Comparison of ENCODE assay signal across 8 mouse cellular contexts in genomic region chr7:78766019-78766683, GRCm38 (mm10). TPM values are rescaled to one million over a fixed set of nuclear protein-coding genes. Genes with fewer than 3 reads are reported as not detected.
A peak's percentile ranks its signal among the peaks of the same experiment; 100 is the strongest.
DNase-seq lines count a peak whose midpoint lies in the region; ATAC-seq lines count a peak whose summit lies in the region.

No protein-coding gene starts in this region.

- no peak overlapping the region for H3K4me2 ChIP-seq in heart, embryonic 11.5 days
- H3K4me2 ChIP-seq in limb, embryonic 13.5 days (replicated peaks): peak overlapping the region; percentile 21; the same call in 1 of the 2 replicates
- H3K4me2 ChIP-seq in stomach, embryonic 14.5 days (replicated peaks; ENCODE audit: low read depth, low read length): 0 out of 2 replicates have a peak overlapping the region, but pooled peaks have one; percentile 5

- ATAC-seq in heart, embryonic 11.5 days (replicated peaks; ENCODE audit: insufficient number of reproducible peaks, low FRiP score, low TSS enrichment): no peak; the same call in 1 of the 2 replicates
- ATAC-seq in limb, embryonic 13.5 days (ENCODE audit: low FRiP score, low read depth): peak; percentile 44; the same call in 1 of the 2 replicates
- ATAC-seq in stomach, embryonic 14.5 days (ENCODE audit: insufficient number of reproducible peaks, insufficient read depth, low FRiP score, low read depth): peak; percentile 35; the same call in 1 of the 2 replicates

- H3K9me3 ChIP-seq in heart, embryonic 11.5 days (replicated peaks; ENCODE audit: control insufficient read depth, low read length): no peaks in the 10 kb centered on the region
- no peaks in the 10 kb centered on the region for H3K9me3 ChIP-seq in limb, embryonic 13.5 days
- no peaks in the 10 kb centered on the region for H3K9me3 ChIP-seq in stomach, embryonic 14.5 days (ENCODE audit: control insufficient read depth, low read depth, low read length)

- H3K4me3 ChIP-seq in heart, embryonic 11.5 days (ENCODE audit: low read depth, low read length): no peak overlapping the region
- no peak overlapping the region for H3K4me3 ChIP-seq in limb, embryonic 13.5 days
- H3K4me3 ChIP-seq in stomach, embryonic 14.5 days (ENCODE audit: low read depth, low read length): no peak overlapping the region

- H3K4me1 ChIP-seq in heart, embryonic 11.5 days (ENCODE audit: control insufficient read depth, insufficient read depth, low read length): no peaks in the 10 kb centered on the region
- H3K4me1 ChIP-seq in limb, embryonic 13.5 days: no peaks in the 10 kb centered on the region
- H3K4me1 ChIP-seq in stomach, embryonic 14.5 days (ENCODE audit: control insufficient read depth, insufficient read depth, low read length): no peaks in the 10 kb centered on the region

- peaks cover 2% of the 10 kb centered on the region; the same call in 1 of the 2 replicates for H3K27me3 ChIP-seq in heart, embryonic 11.5 days (ENCODE audit: control insufficient read depth, insufficient read depth, low read length)
- H3K27me3 ChIP-seq in limb, embryonic 13.5 days: peaks cover 18% of the 10 kb centered on the region; the same call in 1 of the 2 replicates
- no peaks in the 10 kb centered on the region for H3K27me3 ChIP-seq in stomach, embryonic 14.5 days (ENCODE audit: control insufficient read depth, insufficient read depth, low read length)

- H3K9ac ChIP-seq in heart, embryonic 11.5 days (ENCODE audit: low read depth, low read length): no peak overlapping the region
- H3K9ac ChIP-seq in limb, embryonic 13.5 days: no peak overlapping the region
- H3K9ac ChIP-seq in stomach, embryonic 14.5 days (replicated peaks; ENCODE audit: low read depth, low read length): no peak overlapping the region

- no peak overlapping the region for H3K27ac ChIP-seq in heart, embryonic 11.5 days (ENCODE audit: low read depth, low read length)
- no peak overlapping the region for H3K27ac ChIP-seq in limb, embryonic 13.5 days
- no peak overlapping the region for H3K27ac ChIP-seq in stomach, embryonic 14.5 days (ENCODE audit: low read length)

- no peaks in the 10 kb centered on the region for H3K36me3 ChIP-seq in heart, embryonic 11.5 days (ENCODE audit: control insufficient read depth, insufficient read depth, low read length)
- no peaks in the 10 kb centered on the region for H3K36me3 ChIP-seq in limb, embryonic 13.5 days
- H3K36me3 ChIP-seq in stomach, embryonic 14.5 days (ENCODE audit: control insufficient read depth, insufficient read depth, low read length): no peaks in the 10 kb centered on the region

- peak; percentile 36 to 56 for DNase-seq in heart, adult 18-20 months
- peak; percentile 91 for DNase-seq in embryo, embryonic 10.5 days (ENCODE audit: low spot score)
- DNase-seq in gastrocnemius, postnatal 4 days (ENCODE audit: low spot score in 2 of 2): peak; percentile 36 to 66
- DNase-seq in kidney, adult 8-10 months: peak; percentile 46 to 84
- peak; percentile 87 for DNase-seq in neural tube, embryonic 10.5 days (ENCODE audit: extremely low spot score, low spot score)

- WGBS in heart, embryonic 11.5 days (ENCODE audit: insufficient replicate concordance): 25% methylated on average over 18 of the region's 18 CpGs
- WGBS in limb, embryonic 13.5 days: 22% methylated on average over 18 of the region's 18 CpGs
- WGBS in stomach, embryonic 14.5 days: 22% methylated on average over 18 of the region's 18 CpGs

RNA-seq across cellular contexts. Expression of gene Mrps11, which starts 16.8 kb away (rescaled TPM):
- total RNA-seq in heart, adult 18-20 months (2021): 10 to 100 TPM; 39.5 to 40.1 TPM
- 60.7 and 64.7 TPM in 2 replicates for polyA plus RNA-seq in heart, embryonic 11.5 days (2014; fragmentation: Nextera tagmentation; extraction: Ambion mirVana)
- 10 to 100 TPM; 29.7 to 32.6 TPM for total RNA-seq in gastrocnemius, postnatal 4 days (2021)
- 81.8 and 84.7 TPM in 2 replicates for polyA plus RNA-seq in limb, embryonic 13.5 days (2015; fragmentation: Nextera tagmentation; extraction: Ambion mirVana)
- polyA plus RNA-seq in stomach, embryonic 14.5 days (2014; fragmentation: Nextera tagmentation; extraction: Ambion mirVana): 73.2 and 74.5 TPM in 2 replicates

RNA-seq across cellular contexts. Expression of gene Mrpl46, which starts 17.2 kb away (rescaled TPM):
- total RNA-seq in heart, adult 18-20 months (2021): 10 to 100 TPM; 52.6 to 59.5 TPM
- 65.9 and 68.3 TPM in 2 replicates for polyA plus RNA-seq in heart, embryonic 11.5 days (2014; fragmentation: Nextera tagmentation; extraction: Ambion mirVana)
- total RNA-seq in gastrocnemius, postnatal 4 days (2021): 10 to 100 TPM; 35.7 to 35.9 TPM
- 58.7 and 61.2 TPM in 2 replicates for polyA plus RNA-seq in limb, embryonic 13.5 days (2015; fragmentation: Nextera tagmentation; extraction: Ambion mirVana)
- 66.5 and 68.6 TPM in 2 replicates for polyA plus RNA-seq in stomach, embryonic 14.5 days (2014; fragmentation: Nextera tagmentation; extraction: Ambion mirVana)

RNA-seq across cellular contexts. Expression of gene Ntrk3, which starts 28.3 kb away (rescaled TPM):
- 1 to 10 TPM in 1 of 2 experiments, under 1 TPM in 1; 0.97 to 3.9 TPM for total RNA-seq in heart, adult 18-20 months (2021)
- polyA plus RNA-seq in heart, embryonic 11.5 days (2014; fragmentation: Nextera tagmentation; extraction: Ambion mirVana): 1.1 and 1.8 TPM in 2 replicates
- 1 to 10 TPM; 6.0 to 7.6 TPM for total RNA-seq in gastrocnemius, postnatal 4 days (2021)
- 2.2 and 2.3 TPM in 2 replicates for polyA plus RNA-seq in limb, embryonic 13.5 days (2015; fragmentation: Nextera tagmentation; extraction: Ambion mirVana)
- 5.9 and 8.6 TPM in 2 replicates for polyA plus RNA-seq in stomach, embryonic 14.5 days (2014; fragmentation: Nextera tagmentation; extraction: Ambion mirVana)
